Mouse (Mus musculus): ENCODE results near the gene Rsrc2.

Rsrc2 gene

GRCm38 (mm10) chr5:123694468-123694867 lies 54.7 kb downstream of the Rsrc2 start:
- no peak for DNase-seq

GRCm38 (mm10) chr5:123684221-123685144 lies 64.7 kb downstream of the Rsrc2 start, which contains the start of gene Clip1:
Gene Clip1 (minus strand): TSS chr5:123684618.
- peak; percentile 70 for DNase-seq

GRCm38 (mm10) chr5:123683377-123684220 lies 65.6 kb downstream of the Rsrc2 start:
- DNase-seq: peak; percentile 81

GRCm38 (mm10) chr5:123683043-123683376 lies 66.2 kb downstream of the Rsrc2 start:
- no peak for DNase-seq

GRCm38 (mm10) chr5:123682372-123682771 lies 66.8 kb downstream of the Rsrc2 start:
- peak; percentile 32 for DNase-seq

GRCm38 (mm10) chr5:123679546-123680263 lies 69.5 kb downstream of the Rsrc2 start:
- peak; percentile 93 for DNase-seq

GRCm38 (mm10) chr5:123679106-123679505 lies 70.1 kb downstream of the Rsrc2 start:
- no peak for DNase-seq
